Mouse (Mus musculus) midbrain, postnatal 0 days (tissue): Measurements from ENCODE around the gene B230104I21Rik. TPM values are rescaled to one million over a fixed set of nuclear protein-coding genes. Genes with fewer than 3 reads are reported as not detected.

Experiments
- ATAC-seq: fragments of 200-750 bp; cut with Nextera tagmentation; 2 replicates; pipeline ENCODE4 v1.8.0; 2017; ENCODE audit warnings: moderate number of reproducible peaks, mild to moderate bottlenecking, moderate TSS enrichment, moderate library complexity; ENCODE audit not compliant: low FRiP score
- DNase-seq: peaks from one replicate; pipeline ENCODE4 v3.0.0-alpha.2; 2015; ENCODE audit warnings: low spot score
- H3K27ac ChIP-seq: fragments of 300-500 bp; sonication (generic); 2 replicates; pipeline ENCODE4 v1.5.1; 2014; ENCODE audit warnings: low read depth, mild to moderate bottlenecking, low read length, mixed read lengths
- H3K27me3 ChIP-seq: fragments of 300-500 bp; sonication (generic); 2 replicates; pipeline ENCODE4 v1.6.1; 2014; ENCODE audit warnings: low read length, control low read depth, mixed read lengths; ENCODE audit not compliant: insufficient read depth
- H3K36me3 ChIP-seq: fragments of 300-500 bp; sonication (generic); 2 replicates; pipeline ENCODE4 v1.6.1; 2014; ENCODE audit warnings: low read length, control low read depth, mixed read lengths; ENCODE audit not compliant: insufficient read depth
- H3K4me1 ChIP-seq: fragments of 300-500 bp; sonication (generic); 2 replicates; pipeline ENCODE4 v1.6.1; 2014; ENCODE audit warnings: mild to moderate bottlenecking, control low read depth, antibody characterized with exemption, low read length, mixed read lengths; ENCODE audit not compliant: insufficient read depth
- H3K4me2 ChIP-seq: fragments of 300-500 bp; sonication (generic); 2 replicates; pipeline ENCODE4 v1.6.1; 2014; ENCODE audit warnings: low read depth, mild to moderate bottlenecking, low read length, mixed read lengths; ENCODE audit not compliant: poor library complexity, severe bottlenecking
- H3K4me3 ChIP-seq: fragments of 300-500 bp; sonication (generic); 2 replicates; pipeline ENCODE4 v1.5.1; 2014; ENCODE audit warnings: low read depth, mild to moderate bottlenecking, low read length, moderate library complexity
- H3K9ac ChIP-seq: fragments of 300-500 bp; sonication (generic); replicated peaks from 2 replicates; pipeline ENCODE4 v1.6.1; 2014; ENCODE audit warnings: mild to moderate bottlenecking, low read length, moderate library complexity, mixed read lengths; ENCODE audit not compliant: poor library complexity, severe bottlenecking
- H3K9me3 ChIP-seq: fragments of 300-500 bp; sonication (generic); 2 replicates; pipeline ENCODE4 v1.6.1; 2016; ENCODE audit warnings: low read length, control low read depth
- CTCF ChIP-seq: IDR thresholded peaks from 2 replicates; pipeline ENCODE4 v1.5.1; 2016; ENCODE audit warnings: antibody characterized with exemption, mild to moderate bottlenecking
- WGBS: fragments of 180-500 bp; shearing (Covaris S2); extraction: QIAGEN DNeasy Blood & Tissue Kit; methylation state at CpG from one replicate; pipeline ENCODE4 v1.1.7; 2014; 5-methylcytosine and 5-hydroxymethylcytosine counted together
- polyA plus RNA-seq: library from polyadenylated mRNA; unstranded; fragments of >200 nt; fragmentation: Nextera tagmentation; extraction: Ambion mirVana; gene quantifications from 2 replicates; pipeline ENCODE4 v1.2.1, GENCODE M21; 2015
- total RNA-seq: library from RNA; depleted of rRNA; stranded (reverse); fragments of >200 nt; gene quantifications from 2 replicates; pipeline ENCODE4 v1.2.3, GENCODE M21; 2014

Gene B230104I21Rik
- total and polyA plus RNA-seq, 2 experiments from 2014 or later, result 0.19 TPM; not detected in 1

GRCm38 (mm10) chr4:154336650-154337049 is 723 bp downstream of the B230104I21Rik start:
- Histone ChIP-seq H3K4me2 (no peak overlapping the region), H3K27ac (no peak overlapping the region), H3K36me3 (no peaks in the 10 kb centered on the region), H3K27me3 (no peaks in the 10 kb centered on the region), H3K4me3 (no peak overlapping the region), H3K9ac (no peak overlapping the region), H3K9me3 (no peaks in the 10 kb centered on the region), H3K4me1 (0 out of 2 replicates have a peak, but pooled peaks cover 7% of the 10 kb centered on the region)
- ATAC-seq (no peak), DNase-seq (no peak)
- no peak for TF ChIP-seq CTCF
- WGBS, result 31% methylated on average over 10 of the region's 10 CpGs

DNA sequence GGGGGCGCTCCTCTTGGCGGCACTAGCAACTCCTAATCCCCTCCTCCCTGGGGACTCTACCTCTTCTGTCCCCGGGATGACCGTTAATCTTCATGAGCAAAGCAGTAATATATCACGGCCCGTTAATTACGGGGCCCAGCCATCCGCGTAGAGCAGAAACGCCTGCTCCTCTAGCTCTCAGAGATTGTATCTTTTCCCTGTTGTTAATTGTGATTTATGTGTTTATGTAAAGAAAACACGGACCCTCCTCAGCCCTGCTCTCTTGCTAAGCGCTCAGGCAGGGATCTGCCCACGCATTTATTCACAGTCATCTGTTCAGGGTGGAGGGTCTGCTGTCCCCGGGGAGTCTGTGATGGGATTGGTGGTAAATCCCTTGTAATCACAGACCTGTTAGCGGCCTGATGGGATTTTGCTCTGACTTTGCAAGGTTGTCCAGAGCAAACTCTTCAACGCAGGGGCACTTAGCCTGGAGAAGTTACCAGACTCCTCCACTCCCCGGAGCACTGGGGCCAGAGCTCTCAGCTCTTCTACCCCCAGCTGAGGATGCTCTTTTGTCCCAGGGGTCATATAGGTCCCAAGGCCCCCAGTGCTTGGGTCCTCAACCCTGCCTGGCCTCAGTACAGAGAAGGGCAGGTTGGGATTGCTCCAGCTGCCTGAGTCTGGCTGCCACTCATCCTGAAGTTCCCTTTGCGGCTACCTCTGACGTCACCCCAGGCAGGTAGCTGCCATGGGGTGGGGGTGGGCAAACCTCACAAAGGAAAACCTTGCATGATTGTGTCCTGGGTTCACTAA is 11.0 kb downstream of the B230104I21Rik start:
- no peaks in the 10 kb centered on the region for H3K36me3 ChIP-seq
- WGBS, result 36% methylated on average over 19 of the region's 19 CpGs
- ATAC-seq (no peak), DNase-seq (peak; percentile 38)
- no peak overlapping the region for H3K27ac ChIP-seq
- H3K4me1 ChIP-seq, result 0 out of 2 replicates have a peak, but pooled peaks cover under 1% of the 10 kb centered on the region
- no peaks in the 10 kb centered on the region for H3K27me3 ChIP-seq
- no peak overlapping the region for H3K4me3 ChIP-seq
- H3K9me3 ChIP-seq, result no peaks in the 10 kb centered on the region
- no peak for TF ChIP-seq CTCF
- no peak overlapping the region for H3K9ac ChIP-seq
- no peak overlapping the region for H3K4me2 ChIP-seq

- ATAC-seq, result no peak
Measured at GRCm38 (mm10) chr4:154348197-154348786, 12.4 kb downstream of the B230104I21Rik start.

GRCm38 (mm10) chr4:154352246-154352645 is 16.3 kb downstream of the B230104I21Rik start:
- DNase-seq, result no peak
- no peaks in the 10 kb centered on the region for H3K27me3 ChIP-seq
- no peak overlapping the region for H3K27ac ChIP-seq
- H3K9ac ChIP-seq, result no peak overlapping the region
- ATAC-seq, result no peak
- WGBS, result 38% methylated on average over 13 of the region's 13 CpGs
- no peak overlapping the region for H3K4me3 ChIP-seq
- no peaks in the 10 kb centered on the region for H3K9me3 ChIP-seq
- 0 out of 2 replicates have a peak, but pooled peaks cover 4% of the 10 kb centered on the region for H3K4me1 ChIP-seq
- H3K36me3 ChIP-seq, result no peaks in the 10 kb centered on the region
- no peak overlapping the region for H3K4me2 ChIP-seq
- TF ChIP-seq CTCF, result no peak

More at GRCm38 (mm10) chr4:154348197-154348786, 12.4 kb downstream of the B230104I21Rik start:
- no peaks in the 10 kb centered on the region for H3K36me3 ChIP-seq
- no peak overlapping the region for H3K4me3 ChIP-seq
- H3K4me1 ChIP-seq, result 0 out of 2 replicates have a peak, but pooled peaks cover 4% of the 10 kb centered on the region
- TF ChIP-seq CTCF, result no peak
- no peaks in the 10 kb centered on the region for H3K27me3 ChIP-seq
- no peak for DNase-seq
- no peaks in the 10 kb centered on the region for H3K9me3 ChIP-seq
- no peak overlapping the region for H3K9ac ChIP-seq
- no peak overlapping the region for H3K27ac ChIP-seq
- WGBS, result 65% methylated on average over 11 of the region's 11 CpGs
- H3K4me2 ChIP-seq, result no peak overlapping the region

DNA sequence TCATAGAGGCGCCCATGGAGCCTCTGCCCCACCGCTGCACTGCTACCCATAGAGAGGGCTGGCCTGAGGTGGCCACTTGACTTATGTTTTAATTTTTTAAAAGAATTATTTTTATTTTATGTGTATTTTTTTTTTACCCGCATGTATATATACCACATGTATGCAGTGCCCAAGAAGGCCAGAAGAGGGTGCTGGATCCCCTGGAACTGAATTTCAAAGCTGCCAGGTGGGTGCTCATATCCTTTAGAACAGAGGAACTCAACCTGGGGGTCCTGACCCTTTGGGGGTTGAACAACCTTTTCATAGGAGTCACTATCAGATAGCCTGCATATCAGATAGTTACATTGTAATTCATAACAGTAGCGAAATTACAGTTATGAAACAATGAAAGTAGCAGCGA is 19.5 kb downstream of the B230104I21Rik start:
- Histone ChIP-seq H3K4me2 (no peak overlapping the region), H3K27ac (no peak overlapping the region), H3K4me1 (peaks cover 4% of the 10 kb centered on the region; the same call in 1 of the 2 replicates), H3K36me3 (no peaks in the 10 kb centered on the region), H3K9ac (no peak overlapping the region), H3K4me3 (no peak overlapping the region), H3K9me3 (no peaks in the 10 kb centered on the region), H3K27me3 (no peaks in the 10 kb centered on the region; the same call in 1 of the 2 replicates)
- TF ChIP-seq CTCF, result peak; percentile 51
- DNase-seq (no peak), ATAC-seq (no peak)
- 95% methylated on average over 5 of the region's 5 CpGs for WGBS

GRCm38 (mm10) chr4:154358370-154358769 is 22.4 kb downstream of the B230104I21Rik start:
- Histone ChIP-seq H3K4me2 (no peak overlapping the region), H3K4me3 (no peak overlapping the region), H3K9me3 (no peaks in the 10 kb centered on the region), H3K27ac (no peak overlapping the region), H3K4me1 (peaks cover 4% of the 10 kb centered on the region), H3K36me3 (no peaks in the 10 kb centered on the region), H3K9ac (0 out of 2 replicates have a peak overlapping the region, but pooled peaks have one; percentile 8), H3K27me3 (no peaks in the 10 kb centered on the region; the same call in 1 of the 2 replicates)
- TF ChIP-seq CTCF, result no peak
- DNase-seq (no peak), ATAC-seq (no peak)
- 56% methylated on average over 5 of the region's 5 CpGs for WGBS
